Mouse (Mus musculus) monocyte, adult 5-6 weeks (primary cell): ENCODE results near the gene Cd93. TPM values are rescaled to one million over a fixed set of nuclear protein-coding genes. Genes with fewer than 3 reads are reported as not detected.

Experiments
- total RNA-seq: library from RNA; stranded (forward); fragments of 200-1000, 200-491, 200-594 nt; gene quantifications from 3 replicates; pipeline ENCODE4 v1.2.3, GENCODE M21; 2017

Gene Cd93
- total RNA-seq, 1 experiment from 2014 or later, result 4.8 TPM

Other genes starting within 250 kb of the Cd93 start
- 5.5 to 10.3 TPM (median 8.7 TPM) in 3 replicates for gene Sstr4, start 48.2 kb downstream of the Cd93 start, total RNA-seq
- gene Thbd, start 35.4 kb downstream of the Cd93 start, total RNA-seq, result 64.1 to 101 TPM (median 81.2 TPM) in 3 replicates
- 17.6 to 24.0 TPM (median 23.1 TPM) in 3 replicates for gene Nxt1, start 229.0 kb upstream of the Cd93 start, total RNA-seq
- 24.9 to 31.9 TPM (median 29.6 TPM) in 3 replicates for gene Gzf1, start 237.5 kb upstream of the Cd93 start, total RNA-seq